In genomic region chr11:67948229-67948628, GRCm38 (mm10) we compare ENCODE assay signal across 18 mouse cellular contexts. TPM values are rescaled to one million over a fixed set of nuclear protein-coding genes. Genes with fewer than 3 reads are reported as not detected.
DNase-seq lines count a peak whose midpoint lies in the region.
"Had no signal": no experiment of that assay in that cellular context is flagged by ENCODE, and none has a peak within 500 bp of the region (broad histone marks: within the 10 kb centered on the region; RNA-seq: fewer than 3 reads in every experiment).

No protein-coding gene starts in this region.

- DNase-seq in layer of hippocampus, adult 11-12 months (ENCODE audit: low spot score), result peak; percentile 30
- DNase-seq in layer of hippocampus, postnatal 25 days (ENCODE audit: extremely low spot score in 1 of 2, low spot score in 1 of 2), result no peak
- DNase-seq in Muller cell, postnatal 12 days (ENCODE audit: inconsistent ontology term), result peak; percentile 32
- peak; percentile 45 for DNase-seq in kidney, adult 9 months
- DNase-seq in kidney, postnatal 36 days, result peak; percentile 45 to 74
- no peak for DNase-seq in adrenal gland, postnatal 10 days
- no peak for DNase-seq in left cerebral cortex, postnatal 36 days (ENCODE audit: low spot score in 2 of 2)
- DNase-seq in embryo, embryonic 11 days, result no peak
- DNase-seq: adrenal gland, postnatal 36 days; B cell, adult 2 months; cerebellum, adult 9-10 months; gastrocnemius, adult 2 months; heart, adult 11 months; heart, postnatal 4 days; liver, embryonic 13.5 days; lung, postnatal 36 days; right cerebral cortex, postnatal 14 days; thymus, postnatal 14 days had no signal

- intact Hi-C loops in left cerebral cortex, postnatal 36 days (cut with DNase I), result no loop called here

RNA-seq across cellular contexts. Expression of gene Cfap52, which starts 17.2 kb away (rescaled TPM):
- under 1 TPM; 0.87 to 0.94 TPM for total RNA-seq in layer of hippocampus, postnatal 25 days (2021)
- under 1 TPM in 1 of 2 experiments, not detected in 1; 0.55 TPM for total RNA-seq in adrenal gland, postnatal 10 days (2021)
- 10 to 100 TPM in 1 of 2 experiments, 1 to 10 TPM in 1; 6.5 to 12.8 TPM for total RNA-seq in left cerebral cortex, postnatal 36 days (2021)
- total RNA-seq: adrenal gland, postnatal 36 days had no signal

RNA-seq across cellular contexts. Expression of gene Stx8, which starts 17.8 kb away (rescaled TPM):
- total RNA-seq in layer of hippocampus, postnatal 25 days (2021), result 10 to 100 TPM; 34.4 to 36.5 TPM
- total RNA-seq in adrenal gland, postnatal 10 days (2021), result 10 to 100 TPM; 33.2 to 34.1 TPM
- total RNA-seq in left cerebral cortex, postnatal 36 days (2021), result 10 to 100 TPM; 36.7 to 42.5 TPM

RNA-seq across cellular contexts. Expression of gene Usp43, which starts 26.3 kb away (rescaled TPM):
- total RNA-seq in layer of hippocampus, postnatal 25 days (2021), result 1 to 10 TPM in 1 of 2 experiments, under 1 TPM in 1; 0.76 to 1.1 TPM
- 1 to 10 TPM; 1.7 to 2.9 TPM for total RNA-seq in adrenal gland, postnatal 10 days (2021)
- 1 to 10 TPM; 3.6 to 6.0 TPM for total RNA-seq in left cerebral cortex, postnatal 36 days (2021)

Comparison
In these comparisons a context has a peak if more than half of its experiments do, and no peak if none do; other contexts are left out.
1. DNase-seq: peak in layer of hippocampus, adult 11-12 months (single experiment), Muller cell, postnatal 12 days (single experiment), kidney, adult 9 months (single experiment) and kidney, postnatal 36 days (2 of 2); none in layer of hippocampus, postnatal 25 days (0 of 2), adrenal gland, postnatal 10 days (single experiment), left cerebral cortex, postnatal 36 days (0 of 2) and embryo, embryonic 11 days (single experiment).